Mouse (Mus musculus) heart, adult 18-20 months (tissue): ENCODE data around the gene Cxcl10. TPM values are rescaled to one million over a fixed set of nuclear protein-coding genes. Genes with fewer than 3 reads are reported as not detected.

ENCODE experiments used
- DNase-seq, 2 experiments: peaks; one replicate each; pipeline ENCODE4 v3.0.0; 2021 to 2022; ENCODE audit warnings: mixed read lengths in 1 of 2
- total RNA-seq, 2 experiments: library from RNA; stranded (reverse); gene quantifications; 2 replicates each; pipeline ENCODE4 v1.2.3; 2021

Cxcl10 gene
- total RNA-seq, 2 experiments from 2014 or later = 0.25 TPM; not detected in 1

DNA sequence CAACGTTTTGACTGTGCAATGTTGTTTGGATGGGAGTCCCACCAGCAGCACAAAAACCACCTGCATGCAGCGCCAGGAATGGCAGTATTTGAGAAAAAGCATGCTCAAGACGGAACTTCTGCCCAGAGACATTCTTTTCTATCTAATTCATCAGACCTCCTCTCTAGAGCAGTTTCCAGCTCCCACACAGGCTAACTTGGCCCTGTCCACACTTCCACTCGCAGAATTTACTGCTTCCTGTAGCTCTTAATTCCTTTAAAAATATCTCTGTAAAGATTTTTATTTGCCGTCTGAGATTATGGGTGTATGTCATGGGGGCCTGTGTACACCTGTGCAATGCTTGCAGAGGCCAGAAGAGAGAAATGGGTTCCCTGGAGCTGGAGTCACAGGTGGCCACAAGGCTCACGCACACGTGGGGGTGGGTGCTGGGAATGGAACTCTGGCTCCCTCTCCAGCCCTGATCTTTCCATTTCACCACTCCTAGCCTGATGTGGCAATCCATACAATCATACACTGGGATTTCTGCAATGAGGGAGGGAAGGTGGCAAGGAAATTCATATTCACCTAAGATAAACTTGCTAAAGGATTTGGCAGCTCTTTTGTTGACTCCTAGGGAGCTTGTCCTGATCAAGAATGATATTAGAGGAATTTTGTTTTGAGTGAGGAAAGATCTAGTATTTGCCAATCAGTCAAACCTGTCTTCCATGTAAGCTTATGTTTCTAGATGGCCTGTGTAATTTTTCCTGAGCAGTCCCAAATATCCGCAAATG, 26.9 kb downstream of the Cxcl10 start:
- DNase-seq = no peak

DNA sequence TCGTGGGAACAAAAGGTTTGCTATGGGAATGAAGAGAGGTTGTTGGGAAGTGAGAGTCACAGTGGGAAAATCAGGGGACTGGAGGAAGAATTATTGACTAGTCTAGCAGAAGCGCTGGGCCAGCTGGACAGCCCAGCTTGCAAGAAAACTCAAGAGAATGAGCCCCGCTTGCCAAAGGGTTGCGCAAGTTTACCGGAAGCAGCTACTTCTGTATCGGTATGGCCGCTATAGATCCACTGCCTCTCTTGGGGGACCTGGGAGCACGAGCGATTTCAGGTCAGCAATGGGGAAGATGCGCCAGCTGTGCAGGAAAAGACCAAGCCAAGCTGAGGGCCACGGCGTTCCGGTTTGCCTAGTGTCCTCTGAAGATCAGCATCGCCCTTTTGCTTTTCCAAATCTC, 30.1 kb downstream of the Cxcl10 start:
- DNase-seq = no peak

DNA sequence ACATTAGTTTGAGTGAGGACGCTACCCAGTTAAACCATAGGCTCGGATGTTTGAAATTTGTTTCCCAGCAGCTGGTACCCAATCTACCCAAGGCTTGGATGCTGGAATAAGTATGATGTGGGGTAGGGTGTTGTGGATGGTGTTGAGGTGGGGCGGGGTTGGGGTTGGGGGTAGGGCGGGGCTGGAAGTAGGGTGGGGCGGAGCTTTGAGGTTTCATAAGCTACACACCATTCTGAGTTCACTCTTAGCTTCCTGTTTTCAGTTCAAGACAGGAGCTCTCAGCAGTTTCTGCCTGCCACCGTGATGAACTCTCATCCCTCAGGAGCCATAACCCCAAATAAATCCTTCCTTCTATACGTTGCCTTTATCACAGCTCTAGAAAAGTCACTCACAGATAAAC, 30.6 kb downstream of the Cxcl10 start:
- no peak for DNase-seq

DNA sequence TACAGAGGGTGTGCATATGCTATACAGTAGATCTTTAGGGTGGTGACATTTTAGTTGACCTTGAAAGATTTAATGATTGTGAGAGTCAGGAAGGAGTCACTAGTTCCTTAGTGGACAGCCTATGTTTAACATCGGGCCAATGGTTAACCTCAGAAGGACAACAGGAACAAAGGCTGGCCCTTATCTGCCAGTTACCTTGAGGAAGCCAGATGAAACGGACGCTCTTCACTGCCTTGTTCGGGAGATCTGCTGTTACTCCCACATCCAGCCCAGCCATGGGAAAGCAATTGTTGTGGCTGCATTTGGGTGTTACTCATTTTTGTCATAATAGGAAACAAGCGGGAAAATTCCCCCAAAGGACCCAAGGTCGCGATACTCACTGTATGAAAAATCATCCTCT, 34.9 kb downstream of the Cxcl10 start:
- no peak for DNase-seq

DNA sequence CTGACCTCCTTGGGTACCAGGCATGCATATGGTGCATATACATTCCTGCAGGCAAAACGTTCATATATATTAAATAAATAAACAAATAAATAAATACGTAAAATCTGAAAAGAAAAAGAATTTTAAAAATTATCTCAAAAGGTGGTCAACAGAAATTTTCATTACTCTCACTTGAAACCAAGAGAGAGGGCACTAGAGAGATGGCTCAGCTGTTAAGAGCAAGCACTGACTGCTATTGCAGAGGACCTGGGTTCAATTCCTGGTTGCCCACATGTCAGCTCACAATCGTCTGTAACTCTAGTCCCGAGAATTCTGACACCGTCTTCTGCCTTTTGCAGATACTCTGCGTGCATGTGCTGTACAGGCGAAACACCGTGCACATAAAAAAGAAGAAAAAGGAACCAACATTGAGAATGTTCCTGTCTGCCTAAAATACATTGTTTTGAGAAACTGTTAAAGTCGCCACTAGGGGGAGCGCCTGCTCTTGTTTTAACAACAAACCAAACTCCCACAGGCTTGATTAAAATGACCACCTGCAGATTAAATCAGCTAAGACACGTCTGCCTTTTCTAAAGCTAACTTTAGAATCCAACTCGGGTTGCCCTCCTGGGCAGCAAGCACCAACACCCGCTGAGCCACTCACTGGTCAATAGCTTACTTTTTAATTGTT, 36.5 kb downstream of the Cxcl10 start:
- DNase-seq = peak; percentile 87 to 95

DNA sequence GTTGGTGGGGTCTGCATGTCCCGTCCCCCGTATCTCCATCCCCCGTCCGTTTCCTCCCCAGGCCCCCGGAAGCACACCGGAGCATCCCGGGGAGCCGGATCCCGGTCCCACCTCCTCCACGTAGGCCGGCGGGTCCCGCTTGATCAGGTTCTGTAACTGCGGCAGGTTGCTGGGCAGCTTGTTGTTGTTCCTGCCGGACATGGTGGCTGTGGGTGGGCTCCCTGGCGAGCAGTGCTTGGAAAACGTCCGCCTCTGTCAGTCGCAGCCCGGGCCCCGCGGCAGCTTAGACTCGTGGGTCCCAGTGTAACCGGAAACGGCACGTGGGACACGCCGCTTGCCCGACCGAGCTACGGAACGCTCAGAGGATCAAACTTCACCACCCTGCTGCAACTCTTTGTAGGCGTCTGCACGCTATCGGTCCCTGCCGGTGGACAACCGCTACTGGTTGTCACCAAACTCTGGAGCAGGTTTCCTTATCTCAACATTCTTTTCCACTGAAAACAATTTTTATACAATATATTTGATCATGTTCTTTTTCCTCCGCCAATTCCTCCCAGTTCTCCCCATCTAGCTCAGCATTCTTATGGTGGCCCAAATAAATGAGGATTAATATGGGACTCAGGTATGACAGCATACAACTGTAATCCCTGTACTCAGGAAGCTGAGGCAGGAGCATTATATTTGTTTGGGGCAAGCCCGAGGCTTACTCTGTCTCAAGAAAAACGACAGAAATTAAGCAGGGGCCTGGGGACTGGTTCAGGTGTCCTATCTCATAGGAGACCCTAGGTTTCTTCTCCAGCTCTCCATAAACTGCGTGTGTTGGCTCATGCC, 38.8 kb downstream of the Cxcl10 start, which contains the start of gene Sdad1:
Gene Sdad1 (minus strand): TSS at position 799 of the 831 bp plus-strand sequence.
- DNase-seq = peak; percentile 95 to 96

DNA sequence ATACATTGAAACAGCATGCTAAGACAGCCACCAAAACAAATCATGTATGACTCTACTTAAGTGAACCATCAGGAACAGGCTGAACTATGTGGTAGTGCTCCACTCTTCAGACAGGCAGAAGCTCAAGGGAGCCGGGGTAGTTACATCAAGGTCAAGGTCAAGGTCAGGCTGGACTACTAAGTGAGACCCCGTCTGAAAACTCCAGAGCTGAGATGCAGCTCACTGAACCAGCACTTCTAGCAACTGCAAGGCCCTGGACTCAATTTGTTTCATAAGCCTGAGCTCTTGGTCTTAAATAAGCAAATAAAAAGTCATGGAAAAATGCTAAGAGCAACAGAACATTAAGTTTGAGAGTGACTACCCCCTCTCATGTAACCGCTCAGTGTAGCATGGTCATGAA, 44.4 kb downstream of the Cxcl10 start:
- DNase-seq = no peak

DNA sequence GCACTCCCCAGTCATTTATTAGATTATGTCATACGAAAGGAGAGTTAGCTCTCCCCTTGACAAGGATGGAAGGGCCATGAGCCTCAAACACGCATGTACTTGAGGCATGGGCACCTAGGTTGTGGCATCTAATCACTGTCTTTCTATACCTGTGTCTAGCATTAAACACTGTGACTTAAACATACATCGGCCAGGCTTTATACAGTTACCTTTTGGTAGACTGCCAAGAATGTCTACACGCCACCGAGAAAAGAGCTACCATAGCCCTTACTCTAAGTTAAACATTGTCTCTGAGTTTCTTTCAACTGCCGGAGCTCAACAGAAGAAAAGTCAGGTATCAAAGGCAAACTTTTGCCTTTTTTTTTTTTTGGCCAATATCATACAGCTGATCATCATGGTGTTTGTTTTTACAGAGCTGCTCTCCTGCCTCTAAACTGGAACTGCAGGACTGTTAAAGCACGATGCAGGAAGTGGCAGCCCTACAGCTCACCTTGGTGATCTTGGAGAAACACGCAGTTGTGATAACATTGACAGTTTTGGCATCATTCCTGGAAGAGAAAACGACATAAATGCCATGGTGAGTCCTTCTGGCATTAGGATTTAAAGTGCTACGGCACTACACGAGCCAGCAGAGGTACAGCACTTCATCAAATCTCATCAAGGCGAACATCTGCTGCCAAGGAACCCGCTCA, 46.4 kb downstream of the Cxcl10 start:
- no peak for DNase-seq

Other genes starting within 250 kb of the Cxcl10 start
- 10 to 100 TPM; 43.5 to 43.7 TPM for gene Uso1, start 211.0 kb downstream of the Cxcl10 start, total RNA-seq
- not detected for gene U90926, start 133.5 kb downstream of the Cxcl10 start, total RNA-seq
- gene Ppef2, start 92.6 kb downstream of the Cxcl10 start, total RNA-seq = not detected
- 10 to 100 TPM; 16.0 to 22.9 TPM for gene Naaa, start 70.7 kb downstream of the Cxcl10 start, total RNA-seq
- 10 to 100 TPM; 11.4 to 13.8 TPM for gene Sdad1, start 38.4 kb downstream of the Cxcl10 start, total RNA-seq
- gene Cxcl9, start 20.8 kb downstream of the Cxcl10 start, total RNA-seq = 10 to 100 TPM in 1 of 2 experiments, 1 to 10 TPM in 1; 2.1 to 10.8 TPM
- gene Art3, start 17.1 kb downstream of the Cxcl10 start, total RNA-seq = 100 to 1,000 TPM; 595 to 602 TPM
- 10 to 100 TPM; 19.1 to 21.9 TPM for gene Nup54, start 86.3 kb upstream of the Cxcl10 start, total RNA-seq
- 10 to 100 TPM; 79.5 to 88.4 TPM for gene Scarb2, start 157.9 kb upstream of the Cxcl10 start, total RNA-seq
- gene Fam47e, start 206.2 kb upstream of the Cxcl10 start, total RNA-seq = under 1 TPM in 1 of 2 experiments, not detected in 1; 0.87 TPM